Mouse (Mus musculus) embryonic fibroblast, embryonic 13.5 days (primary cell): ENCODE measurements around the gene Kifc5b.

Experiments used
- CTCF ChIP-seq: IDR thresholded peaks from 2 replicates; pipeline ENCODE4 v1.5.1; 2011; ENCODE audit warnings: mild to moderate bottlenecking, control low read depth, low read length, moderate library complexity, borderline replicate concordance; ENCODE audit not compliant: insufficient read depth
- POLR2A ChIP-seq: IDR thresholded peaks from 2 replicates; pipeline ENCODE4 v1.6.1; 2011; ENCODE audit warnings: low read depth, mild to moderate bottlenecking, control low read depth, low read length, moderate library complexity

GRCm38 (mm10) chr17:26971247-26971905 is 54.5 kb downstream of the Kifc5b start:
- TF ChIP-seq CTCF, result no peak
- TF ChIP-seq POLR2A, result no peak
